Mouse (Mus musculus) intestine, embryonic 16.5 days (tissue): ENCODE measurements around the gene Phyhd1. TPM values are rescaled to one million over a fixed set of nuclear protein-coding genes. Genes with fewer than 3 reads are reported as not detected.
A peak's percentile ranks its signal among the peaks of the same experiment; 100 is the strongest.

Experiments
- ATAC-seq: fragments of 200-750 bp; cut with Nextera tagmentation; 2 replicates; pipeline ENCODE4 v1.8.0; 2017; ENCODE audit warnings: moderate TSS enrichment, moderate library complexity
- H3K27ac ChIP-seq: fragments of 300-500 bp; sonication (generic); 2 replicates; pipeline ENCODE4 v1.5.1; 2014; ENCODE audit warnings: mild to moderate bottlenecking, low read length
- H3K27me3 ChIP-seq: fragments of 300-500 bp; sonication (generic); replicated peaks from 2 replicates; pipeline ENCODE4 v1.6.1; 2014; ENCODE audit warnings: low read length, control low read depth, mixed read lengths; ENCODE audit not compliant: control insufficient read depth, insufficient read depth
- H3K36me3 ChIP-seq: fragments of 300-500 bp; sonication (generic); 2 replicates; pipeline ENCODE4 v1.6.1; 2014; ENCODE audit warnings: low read length, control low read depth; ENCODE audit not compliant: control insufficient read depth, insufficient read depth
- H3K4me1 ChIP-seq: fragments of 300-500 bp; sonication (generic); 2 replicates; pipeline ENCODE4 v1.6.1; 2014; ENCODE audit warnings: low read length, control low read depth, mixed read lengths; ENCODE audit not compliant: control insufficient read depth, insufficient read depth
- H3K4me2 ChIP-seq: fragments of 300-500 bp; sonication (generic); 2 replicates; pipeline ENCODE4 v1.6.1; 2014; ENCODE audit warnings: low read depth, low read length, control low read depth
- H3K4me3 ChIP-seq: fragments of 300-500 bp; sonication (generic); 2 replicates; pipeline ENCODE4 v1.5.1; 2014; ENCODE audit warnings: mild to moderate bottlenecking, low read length
- H3K9ac ChIP-seq: fragments of 300-500 bp; sonication (generic); 2 replicates; pipeline ENCODE4 v1.6.1; 2014; ENCODE audit warnings: low read depth, low read length
- H3K9me3 ChIP-seq: fragments of 300-500 bp; sonication (generic); 2 replicates; pipeline ENCODE4 v1.6.1; 2016; ENCODE audit warnings: low read length, control low read depth; ENCODE audit not compliant: control insufficient read depth
- WGBS: fragments of 180-500 bp; shearing (Covaris S2); extraction: QIAGEN DNeasy Blood & Tissue Kit; methylation state at CpG from one replicate; pipeline ENCODE4 v1.1.7; 2014; 5-methylcytosine and 5-hydroxymethylcytosine counted together
- polyA plus RNA-seq: library from polyadenylated mRNA; unstranded; fragments of >200 nt; fragmentation: Nextera tagmentation; extraction: Ambion mirVana; gene quantifications from 2 replicates; pipeline ENCODE4 v1.2.1, GENCODE M21; 2015

Gene Phyhd1
- polyA plus RNA-seq, 1 experiment from 2014 or later = 10.5 TPM

GRCm38 (mm10) chr2:30242509-30242908 lies 23.5 kb upstream of the Phyhd1 start:
- 44% methylated on average over 4 of the region's 4 CpGs for WGBS

GRCm38 (mm10) chr2:30243391-30243790 lies 22.6 kb upstream of the Phyhd1 start:
- H3K4me2 ChIP-seq = no peak overlapping the region
- peaks cover 36% of the 10 kb centered on the region for H3K4me1 ChIP-seq
- no peak for ATAC-seq
- 85% methylated on average over 4 of the region's 4 CpGs for WGBS
- H3K4me3 ChIP-seq = no peak overlapping the region
- no peaks in the 10 kb centered on the region for H3K9me3 ChIP-seq
- no peak overlapping the region for H3K27ac ChIP-seq
- no peak overlapping the region for H3K9ac ChIP-seq
- H3K36me3 ChIP-seq = peaks cover 24% of the 10 kb centered on the region
- H3K27me3 ChIP-seq = no peaks in the 10 kb centered on the region

More at GRCm38 (mm10) chr2:30242509-30242908, 23.5 kb upstream of the Phyhd1 start:
- Histone ChIP-seq H3K4me1 (peaks cover 38% of the 10 kb centered on the region), H3K27me3 (no peaks in the 10 kb centered on the region), H3K9me3 (no peaks in the 10 kb centered on the region), H3K4me3 (no peak overlapping the region), H3K36me3 (peaks cover 22% of the 10 kb centered on the region), H3K9ac (no peak overlapping the region), H3K4me2 (no peak overlapping the region), H3K27ac (peak overlapping the region; percentile 42)
- no peak for ATAC-seq

DNA sequence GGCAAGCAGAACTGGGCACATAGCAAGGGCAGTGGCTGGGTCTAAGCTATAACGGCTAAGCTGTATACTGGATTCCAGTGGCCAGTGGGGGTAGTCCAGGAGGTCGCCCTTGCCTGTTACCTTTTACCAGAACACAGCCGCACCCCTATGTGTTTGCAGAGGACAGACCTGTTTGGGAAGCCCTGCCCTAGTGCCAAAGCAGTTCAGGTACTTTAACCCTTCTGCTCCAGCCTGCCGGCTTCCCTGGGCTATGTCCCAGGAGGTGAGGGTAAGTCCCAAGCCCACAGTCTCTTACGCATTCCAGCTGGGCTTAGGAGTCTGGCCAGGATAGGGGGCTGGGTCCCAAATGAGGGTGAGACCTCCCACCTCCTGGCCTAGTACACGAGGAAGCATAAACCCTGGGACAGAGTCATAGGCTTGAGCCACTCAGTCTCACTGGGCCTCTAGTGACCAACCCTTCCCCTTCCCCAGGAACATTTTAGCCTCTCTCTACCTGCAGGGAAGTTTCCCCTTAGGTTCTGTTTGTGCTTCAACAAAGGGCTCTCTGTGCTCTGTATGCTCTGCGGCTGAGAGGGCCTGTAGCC lies 21.3 kb upstream of the Phyhd1 start:
- H3K4me3 ChIP-seq = no peak overlapping the region
- H3K9ac ChIP-seq = 0 out of 2 replicates have a peak overlapping the region, but pooled peaks have one; percentile 21
- H3K36me3 ChIP-seq = peaks cover 27% of the 10 kb centered on the region
- peaks cover 23% of the 10 kb centered on the region for H3K4me1 ChIP-seq
- peak overlapping the region; percentile 42; the same call in 1 of the 2 replicates for H3K27ac ChIP-seq
- no peaks in the 10 kb centered on the region for H3K9me3 ChIP-seq
- no peaks in the 10 kb centered on the region for H3K27me3 ChIP-seq
- 56% methylated on average over 7 of the region's 7 CpGs for WGBS
- H3K4me2 ChIP-seq = 0 out of 2 replicates have a peak overlapping the region, but pooled peaks have one; percentile 6
- peak; percentile 8; the same call in 1 of the 2 replicates for ATAC-seq

GRCm38 (mm10) chr2:30247036-30247435 lies 19.0 kb upstream of the Phyhd1 start:
- Histone ChIP-seq H3K36me3 (peaks cover 15% of the 10 kb centered on the region), H3K9me3 (no peaks in the 10 kb centered on the region), H3K27ac (no peak overlapping the region), H3K4me2 (no peak overlapping the region), H3K27me3 (no peaks in the 10 kb centered on the region), H3K4me3 (no peak overlapping the region), H3K9ac (no peak overlapping the region), H3K4me1 (peaks cover 26% of the 10 kb centered on the region)
- 90% methylated on average over 5 of the region's 5 CpGs for WGBS
- ATAC-seq = no peak

DNA sequence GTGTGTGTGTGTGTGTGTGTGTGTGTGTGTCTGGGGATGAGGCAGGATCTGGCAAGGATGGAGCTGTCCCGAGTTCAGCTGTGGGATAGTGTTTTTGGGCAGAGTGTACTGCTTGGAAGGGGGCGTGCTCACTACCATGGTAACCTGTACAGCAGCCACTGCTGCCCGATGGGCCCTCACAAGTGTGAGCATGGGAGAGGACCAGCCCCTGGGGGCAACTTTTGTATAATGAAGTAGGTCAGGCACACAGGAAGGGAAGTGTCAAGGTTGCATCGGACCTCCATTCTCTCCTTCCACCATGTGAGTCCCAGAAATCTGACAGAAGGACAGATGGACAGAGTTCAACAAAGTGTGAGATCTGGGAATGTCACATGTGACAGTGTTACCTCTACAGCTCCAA lies 18.3 kb upstream of the Phyhd1 start:
- peaks cover 15% of the 10 kb centered on the region for H3K36me3 ChIP-seq
- ATAC-seq = no peak
- WGBS = 78% methylated on average over 4 of the region's 4 CpGs
- H3K4me2 ChIP-seq = no peak overlapping the region
- H3K4me3 ChIP-seq = no peak overlapping the region
- H3K4me1 ChIP-seq = peaks cover 33% of the 10 kb centered on the region
- H3K27me3 ChIP-seq = no peaks in the 10 kb centered on the region
- no peaks in the 10 kb centered on the region for H3K9me3 ChIP-seq
- no peak overlapping the region for H3K9ac ChIP-seq
- H3K27ac ChIP-seq = no peak overlapping the region

DNA sequence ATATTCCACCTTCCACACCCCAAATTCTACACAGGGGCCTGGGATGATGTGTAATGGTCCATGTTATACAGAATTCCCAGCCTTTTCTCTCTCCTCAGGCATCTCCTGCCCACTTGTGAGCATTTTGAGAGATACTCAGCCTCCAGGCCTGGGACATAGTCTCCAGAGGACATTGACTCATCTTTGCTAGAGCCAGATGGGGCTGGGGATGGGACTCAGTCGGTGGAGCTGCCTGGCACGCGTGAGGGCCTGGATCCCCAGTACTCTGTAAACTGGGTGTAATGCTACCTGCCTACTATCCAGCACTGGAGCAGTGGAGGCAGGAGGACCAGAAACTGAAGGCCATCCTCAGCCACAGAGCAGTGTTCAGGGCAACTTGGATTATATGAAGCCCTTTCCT lies 16.8 kb upstream of the Phyhd1 start:
- H3K36me3 ChIP-seq = peaks cover 12% of the 10 kb centered on the region
- no peaks in the 10 kb centered on the region for H3K27me3 ChIP-seq
- H3K9ac ChIP-seq = no peak overlapping the region
- no peak overlapping the region for H3K4me2 ChIP-seq
- WGBS = 97% methylated on average over 3 of the region's 3 CpGs
- peaks cover 31% of the 10 kb centered on the region for H3K4me1 ChIP-seq
- H3K27ac ChIP-seq = no peak overlapping the region
- H3K9me3 ChIP-seq = no peaks in the 10 kb centered on the region
- ATAC-seq = no peak
- no peak overlapping the region for H3K4me3 ChIP-seq

GRCm38 (mm10) chr2:30250166-30251128 lies 15.6 kb upstream of the Phyhd1 start:
- no peak overlapping the region for H3K4me3 ChIP-seq
- 86% methylated on average over 10 of the region's 10 CpGs for WGBS
- no peak overlapping the region for H3K4me2 ChIP-seq
- H3K27me3 ChIP-seq = no peaks in the 10 kb centered on the region
- H3K9ac ChIP-seq = no peak overlapping the region
- H3K27ac ChIP-seq = peak overlapping the region; percentile 82
- H3K36me3 ChIP-seq = peaks cover 13% of the 10 kb centered on the region
- H3K4me1 ChIP-seq = peaks cover 25% of the 10 kb centered on the region
- H3K9me3 ChIP-seq = no peaks in the 10 kb centered on the region
- no peak for ATAC-seq

DNA sequence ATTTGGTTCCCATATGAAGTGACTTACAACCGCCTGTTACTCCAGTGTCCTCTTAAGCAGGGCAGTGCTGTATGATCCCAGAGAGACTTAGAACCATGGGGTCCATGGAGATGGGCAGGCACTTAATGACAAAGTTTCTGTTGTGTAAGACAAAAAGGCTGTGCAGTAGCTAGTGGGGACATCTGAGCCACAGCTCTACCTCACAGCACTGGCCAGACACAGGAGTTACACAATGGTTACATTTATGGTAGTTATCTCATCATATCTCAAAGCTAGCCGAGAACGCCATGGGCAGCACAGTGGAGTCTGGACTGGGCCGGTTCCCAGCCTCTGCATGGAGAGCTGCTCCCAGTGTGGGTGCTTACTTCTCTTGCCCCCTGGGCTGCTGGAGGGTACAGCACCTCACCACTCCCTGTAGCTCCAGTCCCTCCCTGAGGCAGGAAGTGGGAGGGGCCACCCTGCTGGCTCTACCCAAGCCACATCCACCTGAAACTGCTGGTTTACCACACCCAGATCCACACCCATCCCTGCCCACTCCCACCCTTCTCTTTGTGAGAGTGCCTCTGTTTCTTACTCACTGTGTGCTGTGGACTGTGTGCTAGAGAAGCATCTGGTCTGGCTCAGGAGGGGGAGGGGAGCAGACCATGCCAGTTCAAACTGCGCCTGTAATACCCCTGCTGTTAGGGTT lies 14.4 kb upstream of the Phyhd1 start:
- Histone ChIP-seq H3K4me1 (peaks cover 20% of the 10 kb centered on the region), H3K9me3 (no peaks in the 10 kb centered on the region), H3K4me2 (peak overlapping the region; percentile 23; the same call in 1 of the 2 replicates), H3K9ac (peak overlapping the region; percentile 34), H3K27ac (peak overlapping the region; percentile 82), H3K36me3 (peaks cover 21% of the 10 kb centered on the region), H3K4me3 (no peak overlapping the region), H3K27me3 (no peaks in the 10 kb centered on the region)
- 54% methylated on average over 5 of the region's 5 CpGs for WGBS
- ATAC-seq = peak; percentile 93

- Histone ChIP-seq H3K27me3 (no peaks in the 10 kb centered on the region), H3K36me3 (peaks cover 28% of the 10 kb centered on the region), H3K4me2 (no peak overlapping the region), H3K9ac (peak overlapping the region; percentile 21; the same call in 1 of the 2 replicates), H3K27ac (peak overlapping the region; percentile 82), H3K4me1 (peaks cover 20% of the 10 kb centered on the region), H3K9me3 (no peaks in the 10 kb centered on the region), H3K4me3 (no peak overlapping the region)
- no peak for ATAC-seq
- 76% methylated on average over 3 of the region's 3 CpGs for WGBS
These were observed 13.5 kb upstream of the Phyhd1 start for GRCm38 (mm10) chr2:30252521-30252920.
